Mouse (Mus musculus): ENCODE data around the gene Gm3286.
"Not testable (repeated sequence)": the region's sequence is repeated elsewhere in the genome, so short reads cannot be mapped to it uniquely, and the experiment has no call there.

Gm3286 gene

GRCm38 (mm10) chr5:95510458-95510857 is at the start of gene Gm3286:
Gm3286 (plus strand) TSS chr5:95510758.
- not testable (repeated sequence) for DNase-seq

Data from heart, adult 11 months (tissue).